Mouse (Mus musculus) lung, embryonic 16.5 days (tissue): ENCODE data around the gene Fmo6. TPM values are rescaled to one million over a fixed set of nuclear protein-coding genes. Genes with fewer than 3 reads are reported as not detected.
A peak's percentile ranks its signal among the peaks of the same experiment; 100 is the strongest.

Source experiments
- ATAC-seq: fragments of 200-750 bp; cut with Nextera tagmentation; 2 replicates; pipeline ENCODE4 v1.8.0; 2017; ENCODE audit warnings: low read depth, mild to moderate bottlenecking, moderate library complexity
- H3K27ac ChIP-seq: fragments of 300-500 bp; sonication (generic); 2 replicates; pipeline ENCODE4 v1.5.1; 2014; ENCODE audit warnings: mild to moderate bottlenecking, control low read depth, low read length
- H3K27me3 ChIP-seq: fragments of 300-500 bp; sonication (generic); 2 replicates; pipeline ENCODE4 v1.6.1; 2014; ENCODE audit warnings: low read depth, low read length, mixed read lengths; ENCODE audit not compliant: control insufficient read depth, insufficient read depth
- H3K36me3 ChIP-seq: fragments of 300-500 bp; sonication (generic); 2 replicates; pipeline ENCODE4 v1.6.1; 2014; ENCODE audit warnings: low read length; ENCODE audit not compliant: control insufficient read depth, insufficient read depth
- H3K4me1 ChIP-seq: fragments of 300-500 bp; sonication (generic); replicated peaks from 2 replicates; pipeline ENCODE4 v1.6.1; 2014; ENCODE audit warnings: low read length, mixed read lengths; ENCODE audit not compliant: control insufficient read depth, insufficient read depth
- H3K4me2 ChIP-seq: fragments of 300-500 bp; sonication (generic); 2 replicates; pipeline ENCODE4 v1.6.1; 2014; ENCODE audit warnings: low read depth, low read length, control low read depth
- H3K4me3 ChIP-seq: fragments of 300-500 bp; sonication (generic); 2 replicates; pipeline ENCODE4 v1.5.1; 2014; ENCODE audit warnings: mild to moderate bottlenecking, low read length, control low read depth
- H3K9ac ChIP-seq: fragments of 300-500 bp; sonication (generic); 2 replicates; pipeline ENCODE4 v1.6.1; 2014; ENCODE audit warnings: low read length, control low read depth
- H3K9me3 ChIP-seq: fragments of 300-500 bp; sonication (generic); 2 replicates; pipeline ENCODE4 v1.6.1; 2016; ENCODE audit warnings: low read length; ENCODE audit not compliant: control insufficient read depth
- WGBS: fragments of 180-500 bp; shearing (Covaris S2); extraction: QIAGEN DNeasy Blood & Tissue Kit; methylation state at CpG from one replicate; pipeline ENCODE4 v1.1.7; 2014; 5-methylcytosine and 5-hydroxymethylcytosine counted together
- polyA plus RNA-seq: library from polyadenylated mRNA; unstranded; fragments of >200 nt; fragmentation: Nextera tagmentation; extraction: Ambion mirVana; gene quantifications from 2 replicates; pipeline ENCODE4 v1.2.1, GENCODE M21; 2015

The Fmo6 gene
- polyA plus RNA-seq, 1 experiment from 2014 or later: not detected

DNA sequence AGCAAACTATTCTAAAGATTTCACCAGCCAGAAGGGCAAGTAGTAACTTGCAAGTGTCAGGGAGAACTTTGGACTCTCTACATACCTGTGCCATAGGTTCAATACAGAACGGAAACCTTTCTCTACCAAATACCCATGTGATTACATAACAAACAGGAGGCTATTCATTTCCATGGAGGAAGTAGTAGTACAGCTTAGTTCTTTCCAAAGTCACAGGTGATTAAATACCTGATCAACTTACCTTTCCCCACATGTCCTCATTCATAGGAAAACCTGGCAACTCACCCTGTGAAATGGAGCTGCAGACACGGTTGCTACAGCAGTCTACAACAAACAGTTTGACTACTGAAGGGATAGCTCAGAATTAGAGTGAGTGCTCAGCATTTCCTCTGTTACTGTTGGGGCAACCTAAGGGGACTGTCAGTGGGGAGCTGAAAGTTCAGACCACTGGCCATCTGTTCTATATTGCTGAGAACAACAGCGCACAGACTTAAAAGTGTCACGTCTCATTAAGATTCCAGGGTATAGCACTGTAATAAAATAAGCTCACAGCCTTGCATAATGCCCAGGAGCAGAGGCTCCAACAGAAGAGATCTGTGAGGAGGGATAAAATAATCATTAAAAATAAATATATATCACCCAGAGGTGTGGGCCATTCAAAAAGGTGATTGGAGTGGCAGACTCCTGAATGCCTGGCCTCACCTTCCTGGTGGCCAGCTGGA is 9.7 kb upstream of the Fmo6 start:
- no peak overlapping the region for H3K27ac ChIP-seq
- 77% methylated on average over 4 of the region's 4 CpGs for WGBS
- no peak overlapping the region for H3K9ac ChIP-seq
- no peaks in the 10 kb centered on the region for H3K36me3 ChIP-seq
- H3K4me1 ChIP-seq: no peaks in the 10 kb centered on the region
- no peaks in the 10 kb centered on the region for H3K27me3 ChIP-seq
- H3K9me3 ChIP-seq: no peaks in the 10 kb centered on the region
- no peak overlapping the region for H3K4me3 ChIP-seq
- ATAC-seq: no peak
- no peak overlapping the region for H3K4me2 ChIP-seq

DNA sequence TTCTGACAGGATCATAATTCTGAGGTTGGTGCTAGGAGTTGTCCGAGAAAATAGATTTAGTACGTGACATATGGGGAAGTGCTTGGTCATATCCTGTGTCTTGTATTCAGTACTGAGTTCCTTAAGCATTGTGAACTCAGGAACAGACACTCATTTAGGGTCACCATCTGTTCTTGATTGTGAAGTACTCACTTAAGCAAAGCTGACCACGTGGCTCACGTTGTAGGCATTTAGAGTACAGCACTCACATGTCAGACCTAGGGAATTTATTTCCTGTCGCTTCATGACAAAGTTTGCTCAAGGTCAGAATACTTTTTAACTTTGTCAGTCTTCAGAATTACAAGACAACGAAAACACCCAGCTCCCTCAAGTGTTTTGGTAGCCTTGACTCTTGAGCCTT is 6.4 kb upstream of the Fmo6 start:
- H3K27me3 ChIP-seq: no peaks in the 10 kb centered on the region
- H3K4me1 ChIP-seq: no peaks in the 10 kb centered on the region
- H3K4me2 ChIP-seq: no peak overlapping the region
- WGBS: 39% methylated on average over 6 of the region's 6 CpGs
- H3K27ac ChIP-seq: no peak overlapping the region
- 0 out of 2 replicates have a peak, but pooled peaks have one; percentile 37 for ATAC-seq
- no peaks in the 10 kb centered on the region for H3K36me3 ChIP-seq
- no peaks in the 10 kb centered on the region for H3K9me3 ChIP-seq
- H3K4me3 ChIP-seq: no peak overlapping the region
- H3K9ac ChIP-seq: no peak overlapping the region

DNA sequence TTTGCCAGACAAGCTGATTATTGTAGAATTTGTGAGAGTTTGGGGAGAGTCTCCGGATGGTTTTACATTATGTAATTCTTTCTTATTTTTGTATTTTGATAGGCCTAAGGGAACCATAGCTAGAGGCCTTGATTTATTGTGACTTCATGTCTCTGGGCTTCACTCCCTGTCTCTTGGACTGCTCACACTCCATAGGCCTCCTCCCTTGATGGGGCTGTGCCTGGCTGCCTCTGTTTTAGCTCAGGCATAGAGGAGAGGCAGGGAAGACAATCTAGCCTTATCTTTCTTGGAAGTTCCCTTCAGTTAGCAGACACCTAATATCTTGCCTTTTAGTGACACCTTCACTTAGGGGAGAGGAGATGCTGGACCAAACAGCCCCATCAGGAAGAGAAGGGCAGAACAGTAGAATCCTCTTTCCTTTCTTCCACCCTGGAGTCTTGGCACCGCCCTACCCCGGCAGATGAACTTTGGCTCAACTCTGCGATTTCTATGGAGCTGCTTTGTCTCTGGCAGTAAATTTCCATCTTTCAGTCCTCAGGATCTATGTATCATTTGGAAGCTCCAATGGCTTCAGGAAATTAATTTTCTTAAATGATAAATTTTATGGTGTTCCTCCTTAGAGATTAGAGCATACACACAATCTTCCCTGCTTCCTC is 1.5 kb upstream of the Fmo6 start:
- no peaks in the 10 kb centered on the region for H3K9me3 ChIP-seq
- no peak overlapping the region for H3K4me3 ChIP-seq
- no peaks in the 10 kb centered on the region for H3K27me3 ChIP-seq
- H3K4me2 ChIP-seq: no peak overlapping the region
- no peak overlapping the region for H3K9ac ChIP-seq
- peak overlapping the region; percentile 73 for H3K27ac ChIP-seq
- WGBS: 52% methylated on average over 4 of the region's 4 CpGs
- no peaks in the 10 kb centered on the region for H3K4me1 ChIP-seq
- ATAC-seq: peak; percentile 91
- no peaks in the 10 kb centered on the region for H3K36me3 ChIP-seq

DNA sequence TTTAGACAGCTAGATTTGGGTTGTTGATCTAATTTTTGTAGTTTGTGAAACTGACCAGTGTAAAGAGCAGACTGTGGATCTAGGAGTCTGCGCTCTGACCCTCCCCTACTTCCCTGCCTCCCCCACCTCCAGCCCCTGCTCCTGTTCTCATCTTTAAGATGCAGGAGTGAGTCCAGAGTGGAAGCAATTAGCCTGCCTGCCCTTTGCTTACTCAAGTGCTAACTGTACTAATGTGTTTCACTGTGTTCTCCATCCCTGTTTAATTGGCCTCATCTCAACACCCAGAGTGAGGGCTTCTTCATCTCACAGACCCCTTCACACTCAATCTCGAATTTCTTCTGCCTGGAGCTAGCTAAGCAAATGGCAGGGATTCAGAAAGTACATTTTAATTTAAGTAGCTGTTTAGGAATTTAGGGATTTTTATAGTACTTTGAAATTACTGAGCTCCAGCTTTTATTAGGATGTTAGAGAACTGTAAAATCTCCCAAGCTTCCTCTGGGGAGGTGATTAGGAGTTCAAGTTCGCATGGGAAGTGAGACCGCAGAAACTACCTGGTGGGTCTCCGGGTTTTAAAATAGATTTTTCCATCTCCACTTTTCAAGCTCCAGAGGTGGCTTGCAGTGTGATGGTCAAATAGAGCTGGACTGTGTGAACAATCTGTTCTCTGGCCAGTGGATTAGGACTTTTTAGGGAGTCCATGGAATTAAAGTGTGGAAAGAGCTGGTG is 818 bp upstream of the Fmo6 start:
- WGBS: 68% methylated on average over 5 of the region's 5 CpGs
- H3K36me3 ChIP-seq: no peaks in the 10 kb centered on the region

DNA sequence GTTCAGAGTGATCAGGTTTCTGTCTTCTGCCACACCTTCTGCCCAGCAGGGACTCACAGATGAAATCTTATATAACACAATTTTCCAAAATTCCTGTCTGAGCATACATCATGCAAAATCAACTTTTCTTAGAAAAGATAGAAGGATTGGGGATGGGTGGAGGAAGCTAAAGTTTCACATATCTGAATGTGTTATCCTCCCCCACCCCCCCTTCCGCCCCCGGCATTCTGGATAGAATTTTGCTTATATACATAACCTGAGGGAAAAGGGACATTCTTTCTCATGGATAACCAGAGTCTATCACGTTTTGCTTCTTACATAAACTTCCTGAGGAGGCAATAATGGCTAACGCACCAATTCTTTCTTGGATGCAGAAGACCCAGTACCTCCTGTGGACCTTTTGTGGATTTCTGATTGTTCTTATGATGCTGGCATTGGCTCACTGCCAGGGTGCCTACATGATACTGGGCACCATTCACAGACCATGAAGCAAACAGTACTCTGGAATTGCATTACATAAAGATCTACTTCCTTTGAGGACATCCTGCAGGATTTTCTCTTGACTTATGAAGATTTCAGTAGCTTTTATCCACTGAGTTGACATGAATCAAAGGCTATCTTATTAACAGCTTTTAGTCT is 2.8 kb downstream of the Fmo6 start:
- H3K27me3 ChIP-seq: no peaks in the 10 kb centered on the region
- no peaks in the 10 kb centered on the region for H3K9me3 ChIP-seq
- no peaks in the 10 kb centered on the region for H3K36me3 ChIP-seq
- ATAC-seq: no peak
- no peak overlapping the region for H3K4me3 ChIP-seq
- no peak overlapping the region for H3K4me2 ChIP-seq
- H3K9ac ChIP-seq: no peak overlapping the region
- WGBS: 70% methylated on average over 4 of the region's 4 CpGs
- H3K4me1 ChIP-seq: 0 out of 2 replicates have a peak, but pooled peaks cover 3% of the 10 kb centered on the region
- no peak overlapping the region for H3K27ac ChIP-seq

More for the DNA sequence above, 818 bp upstream of the Fmo6 start:
- H3K27ac ChIP-seq: peak overlapping the region; percentile 73
- H3K4me2 ChIP-seq: no peak overlapping the region
- H3K4me1 ChIP-seq: no peaks in the 10 kb centered on the region
- no peak overlapping the region for H3K9ac ChIP-seq
- H3K9me3 ChIP-seq: no peaks in the 10 kb centered on the region
- no peaks in the 10 kb centered on the region for H3K27me3 ChIP-seq
- no peak for ATAC-seq
- no peak overlapping the region for H3K4me3 ChIP-seq

DNA sequence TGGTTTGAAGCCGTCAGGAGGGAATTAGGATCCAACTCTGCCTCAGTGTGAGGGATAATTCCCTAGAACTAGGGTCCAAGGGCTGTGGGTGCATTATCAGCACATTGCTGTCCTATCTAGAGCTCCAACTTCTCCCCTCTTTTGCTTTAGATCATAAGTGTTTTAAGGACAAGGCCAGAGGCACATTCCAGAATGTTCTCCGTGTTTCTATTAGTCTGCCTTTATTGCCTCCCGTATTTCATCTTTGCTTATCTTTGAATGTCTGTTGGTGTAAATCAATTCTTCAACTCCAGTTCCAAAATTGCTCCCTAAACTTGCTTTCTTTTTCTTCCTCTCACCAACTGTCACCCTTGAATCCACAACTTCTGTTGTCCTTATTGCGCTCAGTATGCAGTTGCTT is 4.9 kb downstream of the Fmo6 start:
- H3K4me2 ChIP-seq: no peak overlapping the region
- H3K4me3 ChIP-seq: no peak overlapping the region
- WGBS: 78% methylated on average over 4 of the region's 4 CpGs
- H3K9ac ChIP-seq: no peak overlapping the region
- no peaks in the 10 kb centered on the region for H3K27me3 ChIP-seq
- H3K36me3 ChIP-seq: no peaks in the 10 kb centered on the region
- ATAC-seq: no peak
- H3K27ac ChIP-seq: peak overlapping the region; percentile 65
- no peaks in the 10 kb centered on the region for H3K9me3 ChIP-seq
- H3K4me1 ChIP-seq: 0 out of 2 replicates have a peak, but pooled peaks cover 3% of the 10 kb centered on the region

DNA sequence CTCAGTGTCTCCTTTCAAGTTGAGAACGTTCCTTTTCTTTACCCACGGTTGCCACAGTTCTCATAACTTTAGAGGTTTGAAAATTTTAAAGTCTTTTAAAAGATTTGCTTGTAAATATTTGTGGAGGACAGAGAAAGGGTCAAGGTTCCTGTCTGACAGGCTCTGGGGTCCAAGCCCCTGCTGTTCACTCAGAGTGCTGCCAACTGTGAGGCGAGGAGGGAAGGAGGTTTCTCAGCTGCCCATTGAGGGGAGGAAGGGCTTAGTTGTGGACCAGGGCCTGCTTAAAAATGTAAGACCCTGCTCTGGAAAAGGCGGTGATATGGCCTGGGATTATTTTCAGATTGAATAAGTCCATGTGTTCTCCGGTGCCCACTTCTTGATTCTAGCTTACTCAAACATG is 5.4 kb downstream of the Fmo6 start:
- no peaks in the 10 kb centered on the region for H3K36me3 ChIP-seq
- H3K9me3 ChIP-seq: no peaks in the 10 kb centered on the region
- H3K4me1 ChIP-seq: 0 out of 2 replicates have a peak, but pooled peaks cover 3% of the 10 kb centered on the region
- ATAC-seq: peak; percentile 75
- no peak overlapping the region for H3K4me2 ChIP-seq
- H3K27ac ChIP-seq: peak overlapping the region; percentile 65
- no peak overlapping the region for H3K4me3 ChIP-seq
- 59% methylated on average over 5 of the region's 5 CpGs for WGBS
- H3K27me3 ChIP-seq: no peaks in the 10 kb centered on the region
- no peak overlapping the region for H3K9ac ChIP-seq

DNA sequence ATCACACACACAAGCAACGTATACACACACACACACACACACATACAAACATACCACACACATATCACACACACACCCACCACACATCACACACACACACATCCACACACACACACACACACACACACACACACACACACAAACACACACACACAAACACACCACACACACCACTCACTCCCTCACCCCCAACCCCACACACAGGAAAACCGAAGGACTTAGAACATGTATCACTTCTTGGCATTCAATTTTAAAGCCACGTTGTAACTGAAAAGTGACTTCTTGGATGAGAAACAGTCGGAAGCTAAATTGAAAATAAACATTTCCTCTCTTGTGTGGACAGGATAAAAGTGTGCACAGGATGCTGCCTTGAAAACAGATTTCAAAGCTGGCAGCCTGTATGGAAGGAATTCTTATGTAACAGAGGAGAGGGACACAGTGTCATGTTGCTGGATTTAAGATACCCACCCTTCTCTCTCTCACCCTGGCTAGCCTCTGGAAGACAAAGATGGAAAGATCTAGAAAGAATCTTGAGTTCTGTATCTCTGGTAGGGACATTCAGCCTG is 5.9 kb downstream of the Fmo6 start:
- ATAC-seq: peak; percentile 90
- 38% methylated on average over 4 of the region's 4 CpGs for WGBS
- H3K27me3 ChIP-seq: no peaks in the 10 kb centered on the region
- H3K27ac ChIP-seq: peak overlapping the region; percentile 65
- no peaks in the 10 kb centered on the region for H3K9me3 ChIP-seq
- no peak overlapping the region for H3K4me3 ChIP-seq
- no peak overlapping the region for H3K4me2 ChIP-seq
- no peak overlapping the region for H3K9ac ChIP-seq
- H3K36me3 ChIP-seq: no peaks in the 10 kb centered on the region
- 0 out of 2 replicates have a peak, but pooled peaks cover 3% of the 10 kb centered on the region for H3K4me1 ChIP-seq
